Mouse (Mus musculus) cerebellum, adult 11 months (tissue): ENCODE measurements around the gene Gapdh.

ENCODE experiments used
- DNase-seq: peaks from one replicate; pipeline ENCODE4 v3.0.0; 2022

The Gapdh gene

GRCm38 (mm10) chr6:125166051-125166751 lies at the start of gene Gapdh:
Gapdh (minus strand) TSS chr6:125166467.
- DNase-seq, result peak; percentile 81

- peak; percentile 97 for DNase-seq
Measured at GRCm38 (mm10) chr6:125215148-125215954, 49.1 kb upstream of the Gapdh start, which contains the start of gene Vamp1. Vamp1 (plus strand) TSS chr6:125215551.

GRCm38 (mm10) chr6:125213715-125214114 lies 47.4 kb upstream of the Gapdh start:
- no peak for DNase-seq

- no peak for DNase-seq
Measured at GRCm38 (mm10) chr6:125213129-125213528, 46.9 kb upstream of the Gapdh start.

GRCm38 (mm10) chr6:125212621-125213020 lies 46.4 kb upstream of the Gapdh start:
- DNase-seq, result no peak

- DNase-seq, result no peak
Measured at GRCm38 (mm10) chr6:125210436-125210835, 44.2 kb upstream of the Gapdh start.

GRCm38 (mm10) chr6:125197166-125197565 lies 30.9 kb upstream of the Gapdh start:
- no peak for DNase-seq

- no peak for DNase-seq
Measured at GRCm38 (mm10) chr6:125196301-125196700, 30.0 kb upstream of the Gapdh start.

- DNase-seq, result no peak
Measured at GRCm38 (mm10) chr6:125195541-125196075, 29.3 kb upstream of the Gapdh start.

GRCm38 (mm10) chr6:125193390-125193789 lies 27.1 kb upstream of the Gapdh start:
- no peak for DNase-seq

- no peak for DNase-seq
Measured at GRCm38 (mm10) chr6:125192841-125193240, 26.6 kb upstream of the Gapdh start.

- peak; percentile 91 for DNase-seq
Measured at GRCm38 (mm10) chr6:125192016-125192714, 25.9 kb upstream of the Gapdh start.

GRCm38 (mm10) chr6:125191332-125192015 lies 25.2 kb upstream of the Gapdh start, which contains the start of the genes Ncapd2 and Mrpl51:
Ncapd2 (minus strand) TSS chr6:125191701.
Mrpl51 (plus strand) TSS chr6:125191801.
- peak; percentile 97 for DNase-seq

- DNase-seq, result no peak
Measured at GRCm38 (mm10) chr6:125190816-125191215, 24.5 kb upstream of the Gapdh start.

- no peak for DNase-seq
Measured at GRCm38 (mm10) chr6:125186203-125186602, 19.9 kb upstream of the Gapdh start.

GRCm38 (mm10) chr6:125182133-125182532 lies 15.9 kb upstream of the Gapdh start:
- no peak for DNase-seq

GRCm38 (mm10) chr6:125179601-125180000 lies 13.3 kb upstream of the Gapdh start:
- no peak for DNase-seq

GRCm38 (mm10) chr6:125175469-125175868 lies 9.2 kb upstream of the Gapdh start:
- no peak for DNase-seq

- DNase-seq, result no peak
Measured at GRCm38 (mm10) chr6:125173256-125173655, 7.0 kb upstream of the Gapdh start.

GRCm38 (mm10) chr6:125172474-125172873 lies 6.2 kb upstream of the Gapdh start:
- DNase-seq, result no peak

- no peak for DNase-seq
Measured at GRCm38 (mm10) chr6:125170194-125170593, 3.9 kb upstream of the Gapdh start.

- DNase-seq, result no peak
Measured at GRCm38 (mm10) chr6:125168086-125168485, 1.8 kb upstream of the Gapdh start.
